Mouse (Mus musculus) kidney, embryonic 15.5 days (tissue): ENCODE measurements at regions not wholly inside any gene's neighbourhood (a gene's known extent, or its start where the extent isn't known, plus 50 kb on each side); places are given as distances from the start of the nearest gene placed in this dataset.

Experiments
- ATAC-seq: fragments of 200-750 bp; cut with Nextera tagmentation; replicated peaks from 2 replicates; pipeline ENCODE4 v1.8.0; 2017; ENCODE audit warnings: moderate TSS enrichment; ENCODE audit not compliant: low FRiP score
- H3K27ac ChIP-seq: fragments of 300-500 bp; sonication (generic); 2 replicates; pipeline ENCODE4 v1.5.1; 2015; ENCODE audit warnings: mild to moderate bottlenecking, inconsistent platforms
- H3K27me3 ChIP-seq: fragments of 300-500 bp; sonication (generic); 2 replicates; pipeline ENCODE4 v1.6.1; 2015; ENCODE audit warnings: inconsistent platforms
- H3K36me3 ChIP-seq: fragments of 300-500 bp; sonication (generic); 2 replicates; pipeline ENCODE4 v1.6.1; 2015; ENCODE audit warnings: inconsistent platforms
- H3K4me1 ChIP-seq: fragments of 300-500 bp; sonication (generic); 2 replicates; pipeline ENCODE4 v1.6.1; 2015; ENCODE audit warnings: inconsistent platforms
- H3K4me2 ChIP-seq: fragments of 300-500 bp; sonication (generic); 2 replicates; pipeline ENCODE4 v1.6.1; 2015; ENCODE audit warnings: moderate library complexity, mild to moderate bottlenecking, inconsistent platforms
- H3K4me3 ChIP-seq: fragments of 300-500 bp; sonication (generic); replicated peaks from 2 replicates; pipeline ENCODE4 v1.5.1; 2015; ENCODE audit warnings: mild to moderate bottlenecking, inconsistent platforms
- H3K9ac ChIP-seq: fragments of 300-500 bp; sonication (generic); 2 replicates; pipeline ENCODE4 v1.6.1; 2015; ENCODE audit warnings: mild to moderate bottlenecking, inconsistent platforms
- H3K9me3 ChIP-seq: fragments of 300-500 bp; sonication (generic); replicated peaks from 2 replicates; pipeline ENCODE4 v1.6.1; 2016; ENCODE audit warnings: inconsistent platforms
- WGBS: fragments of 180-500 bp; shearing (Covaris S2); methylation state at CpG from one replicate; pipeline ENCODE4 v1.1.7; 2015; ENCODE audit warnings: mixed read lengths; 5-methylcytosine and 5-hydroxymethylcytosine counted together

DNA sequence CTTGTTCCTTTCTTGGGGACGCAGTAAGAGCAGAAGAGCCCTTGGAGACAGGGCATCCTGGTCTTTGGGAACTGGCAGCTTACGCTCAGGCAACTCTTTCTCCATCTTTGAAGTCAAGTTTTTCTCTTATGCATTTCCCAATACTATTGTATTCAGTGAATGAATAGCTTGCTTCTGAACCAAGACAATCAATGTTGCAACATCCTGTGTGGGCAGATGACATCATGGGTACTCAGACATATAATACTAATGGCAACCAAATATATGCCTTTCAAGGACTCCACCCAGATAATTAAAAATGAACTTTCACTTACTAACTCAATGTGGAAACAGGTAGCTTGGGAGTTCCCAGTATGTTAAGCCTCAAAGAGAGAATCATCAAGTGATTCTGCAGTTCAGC lies 104.6 kb downstream of the Ngf start:
- 91% methylated on average over 2 of the region's 2 CpGs for WGBS
- Histone ChIP-seq H3K9me3 (no peaks in the 10 kb centered on the region), H3K4me3 (no peak overlapping the region), H3K27me3 (no peaks in the 10 kb centered on the region), H3K9ac (no peak overlapping the region), H3K27ac (no peak overlapping the region), H3K4me2 (no peak overlapping the region), H3K4me1 (no peaks in the 10 kb centered on the region), H3K36me3 (no peaks in the 10 kb centered on the region)
- no peak for ATAC-seq

GRCm38 (mm10) chr3:102576896-102577295 lies 107.2 kb downstream of the Ngf start:
- H3K9ac ChIP-seq, result no peak overlapping the region
- H3K4me3 ChIP-seq, result no peak overlapping the region
- H3K4me1 ChIP-seq, result no peaks in the 10 kb centered on the region
- H3K27me3 ChIP-seq, result no peaks in the 10 kb centered on the region
- H3K9me3 ChIP-seq, result no peaks in the 10 kb centered on the region
- ATAC-seq, result no peak
- 89% methylated on average over 2 of the region's 2 CpGs for WGBS
- H3K27ac ChIP-seq, result no peak overlapping the region
- H3K4me2 ChIP-seq, result no peak overlapping the region
- no peaks in the 10 kb centered on the region for H3K36me3 ChIP-seq

DNA sequence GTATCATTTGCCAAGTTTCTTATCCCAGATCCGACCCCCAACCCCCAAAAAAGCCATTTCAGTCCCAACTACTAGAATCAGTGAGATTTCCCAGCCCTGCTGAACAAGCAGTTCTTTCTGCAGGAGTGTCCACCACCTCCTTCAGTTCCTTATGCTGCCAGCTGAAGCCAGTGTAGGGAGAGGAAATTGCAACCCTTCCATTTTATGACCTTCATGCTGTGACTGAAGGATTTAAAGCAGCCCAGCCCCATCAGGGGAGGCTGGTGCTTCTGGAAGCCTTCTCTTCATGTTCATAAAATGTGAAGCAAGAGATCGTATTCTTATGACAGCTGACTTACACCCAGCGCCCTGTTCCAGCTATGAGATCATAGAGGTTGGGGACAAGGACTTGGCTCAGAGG lies 112.1 kb downstream of the Ngf start:
- Histone ChIP-seq H3K27me3 (no peaks in the 10 kb centered on the region), H3K4me1 (no peaks in the 10 kb centered on the region), H3K4me3 (no peak overlapping the region), H3K9me3 (no peaks in the 10 kb centered on the region), H3K4me2 (no peak overlapping the region), H3K36me3 (no peaks in the 10 kb centered on the region), H3K9ac (no peak overlapping the region), H3K27ac (no peak overlapping the region)
- no peak for ATAC-seq
- 45% methylated on average over 3 of the region's 3 CpGs for WGBS

- no peaks in the 10 kb centered on the region for H3K4me1 ChIP-seq
- no peaks in the 10 kb centered on the region for H3K36me3 ChIP-seq
- H3K4me3 ChIP-seq, result no peak overlapping the region
- no peaks in the 10 kb centered on the region for H3K9me3 ChIP-seq
- no peak overlapping the region for H3K27ac ChIP-seq
- H3K27me3 ChIP-seq, result no peaks in the 10 kb centered on the region
- H3K4me2 ChIP-seq, result no peak overlapping the region
- no peak for ATAC-seq
- no peak overlapping the region for H3K9ac ChIP-seq
- WGBS, result 79% methylated on average over 2 of the region's 2 CpGs
These were observed 115.4 kb downstream of the Ngf start for GRCm38 (mm10) chr3:102585136-102585535.

DNA sequence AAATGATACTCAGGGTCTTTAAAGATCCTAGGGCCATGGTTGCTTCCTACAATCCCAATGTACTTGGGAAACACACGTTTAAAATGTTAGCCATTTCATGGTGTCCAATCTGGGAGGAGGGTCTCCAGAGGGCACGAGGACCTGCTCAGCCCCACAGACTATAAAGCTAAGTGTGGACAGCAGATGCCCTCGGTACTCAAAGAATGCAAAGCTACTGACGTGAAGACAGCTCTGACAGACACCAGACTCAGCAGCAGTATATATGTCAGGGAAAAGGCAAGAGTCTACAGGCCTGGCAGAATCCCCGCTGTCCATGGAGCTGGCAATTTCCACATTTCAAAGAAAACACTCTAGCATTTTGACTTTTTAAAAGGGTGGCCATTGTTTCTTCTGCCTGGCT lies 116.5 kb downstream of the Ngf start:
- ATAC-seq, result no peak
- no peak overlapping the region for H3K4me2 ChIP-seq
- H3K9ac ChIP-seq, result no peak overlapping the region
- no peak overlapping the region for H3K27ac ChIP-seq
- no peaks in the 10 kb centered on the region for H3K4me1 ChIP-seq
- H3K36me3 ChIP-seq, result no peaks in the 10 kb centered on the region
- WGBS, result 55% methylated on average over 5 of the region's 5 CpGs
- H3K9me3 ChIP-seq, result no peaks in the 10 kb centered on the region
- H3K4me3 ChIP-seq, result no peak overlapping the region
- no peaks in the 10 kb centered on the region for H3K27me3 ChIP-seq

- whole genome bisulfite sequencing, result 66% methylated on average over 7 of the region's 7 CpGs
- Histone ChIP-seq H3K4me2 (no peak overlapping the region), H3K27me3 (no peaks in the 10 kb centered on the region), H3K9me3 (no peaks in the 10 kb centered on the region), H3K27ac (no peak overlapping the region), H3K36me3 (no peaks in the 10 kb centered on the region), H3K4me3 (no peak overlapping the region), H3K9ac (no peak overlapping the region), H3K4me1 (0 out of 2 replicates have a peak, but pooled peaks cover 7% of the 10 kb centered on the region)
- no peak for ATAC-seq
These were observed 122.3 kb downstream of the Ngf start for GRCm38 (mm10) chr3:102592041-102592440.

DNA sequence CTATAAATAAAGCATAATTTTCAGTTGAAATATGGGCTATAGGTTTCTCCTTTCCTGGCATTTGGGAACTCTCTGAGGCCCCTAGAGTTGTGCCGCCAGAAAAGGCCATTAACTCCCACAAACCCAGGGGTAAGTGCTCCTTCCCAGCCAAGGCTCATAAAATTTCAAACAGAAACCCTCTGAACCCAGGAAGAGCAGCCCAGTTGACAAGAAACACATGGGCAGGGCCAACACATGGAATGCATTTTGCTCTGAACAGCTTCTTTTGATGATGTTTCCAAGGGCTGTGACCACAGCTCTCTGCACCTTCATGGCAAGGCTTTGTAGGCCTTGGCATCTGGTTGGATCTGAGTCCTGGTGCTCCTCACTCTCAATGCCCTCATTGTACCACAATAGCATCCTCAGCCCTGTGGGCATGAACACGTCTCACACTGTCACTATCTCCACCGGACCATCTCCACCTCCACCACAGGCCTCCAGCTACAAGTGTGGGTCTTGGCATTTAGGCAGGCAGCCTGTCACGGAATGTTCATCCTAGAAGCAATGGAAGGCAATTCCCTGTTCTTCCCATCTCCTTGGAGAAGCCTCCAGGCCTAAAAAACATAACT lies 127.3 kb downstream of the Ngf start:
- Histone ChIP-seq H3K4me2 (no peak overlapping the region), H3K9me3 (0 out of 2 replicates have a peak, but pooled peaks cover 3% of the 10 kb centered on the region), H3K36me3 (no peaks in the 10 kb centered on the region), H3K9ac (no peak overlapping the region), H3K27me3 (no peaks in the 10 kb centered on the region), H3K4me1 (0 out of 2 replicates have a peak, but pooled peaks cover 11% of the 10 kb centered on the region), H3K4me3 (no peak overlapping the region), H3K27ac (no peak overlapping the region)
- 63% methylated on average over 4 of the region's 4 CpGs for WGBS
- ATAC-seq, result no peak

GRCm38 (mm10) chr3:102599061-102599460 lies 129.3 kb downstream of the Ngf start:
- no peaks in the 10 kb centered on the region for H3K27me3 ChIP-seq
- H3K4me2 ChIP-seq, result no peak overlapping the region
- ATAC-seq, result no peak
- H3K9ac ChIP-seq, result no peak overlapping the region
- H3K9me3 ChIP-seq, result 0 out of 2 replicates have a peak, but pooled peaks cover 3% of the 10 kb centered on the region
- H3K36me3 ChIP-seq, result no peaks in the 10 kb centered on the region
- H3K27ac ChIP-seq, result no peak overlapping the region
- WGBS, result 75% methylated on average over 7 of the region's 7 CpGs
- no peak overlapping the region for H3K4me3 ChIP-seq
- H3K4me1 ChIP-seq, result 0 out of 2 replicates have a peak, but pooled peaks cover 11% of the 10 kb centered on the region

DNA sequence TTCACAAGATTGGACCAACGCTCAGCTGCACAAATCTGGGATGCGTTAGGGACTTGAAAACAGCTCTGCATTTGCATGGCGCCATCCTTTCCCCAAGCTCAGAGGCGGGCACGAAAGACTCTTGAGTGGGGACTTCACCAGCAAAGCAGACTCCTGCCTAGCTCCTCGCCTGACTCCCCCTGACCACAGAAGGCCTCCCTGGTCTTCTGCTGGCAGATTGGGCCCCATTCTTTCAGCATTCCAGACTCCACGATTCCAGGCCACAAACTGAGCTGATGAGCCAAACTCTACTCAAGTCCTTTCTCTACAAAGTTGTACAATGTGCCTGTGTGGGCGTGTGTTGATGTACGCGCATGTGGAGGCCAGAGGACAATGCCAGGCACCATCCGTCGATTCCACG lies 131.6 kb upstream of the Tspan2 start:
- no peak overlapping the region for H3K4me3 ChIP-seq
- no peak overlapping the region for H3K9ac ChIP-seq
- no peaks in the 10 kb centered on the region for H3K36me3 ChIP-seq
- WGBS, result 93% methylated on average over 13 of the region's 13 CpGs
- no peaks in the 10 kb centered on the region for H3K27me3 ChIP-seq
- ATAC-seq, result no peak
- H3K4me2 ChIP-seq, result no peak overlapping the region
- no peak overlapping the region for H3K27ac ChIP-seq
- H3K9me3 ChIP-seq, result 0 out of 2 replicates have a peak, but pooled peaks cover 2% of the 10 kb centered on the region
- 0 out of 2 replicates have a peak, but pooled peaks cover 3% of the 10 kb centered on the region for H3K4me1 ChIP-seq

DNA sequence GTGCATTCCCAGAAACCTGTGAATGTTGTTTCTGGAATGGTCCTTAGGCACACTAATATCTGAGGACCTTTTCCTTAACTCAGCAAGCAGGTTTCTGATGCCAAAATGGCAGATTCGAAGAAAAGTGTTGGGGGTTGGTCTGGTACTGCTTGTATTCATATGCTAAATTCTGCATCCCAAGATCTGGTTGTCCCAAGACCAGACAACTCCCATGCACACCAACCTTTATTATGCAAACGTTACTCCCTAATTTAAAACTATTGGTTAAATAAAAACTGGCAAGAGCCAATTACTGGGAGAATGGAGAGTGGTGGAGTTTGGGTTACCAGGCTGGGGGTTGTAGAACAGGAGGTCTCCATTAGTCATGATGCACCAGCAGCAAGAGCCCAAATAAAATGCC lies 129.0 kb upstream of the Tspan2 start:
- H3K4me1 ChIP-seq, result 0 out of 2 replicates have a peak, but pooled peaks cover 3% of the 10 kb centered on the region
- no peak overlapping the region for H3K27ac ChIP-seq
- 82% methylated on average over 2 of the region's 2 CpGs for WGBS
- no peak overlapping the region for H3K4me3 ChIP-seq
- H3K9ac ChIP-seq, result no peak overlapping the region
- ATAC-seq, result no peak
- no peaks in the 10 kb centered on the region for H3K36me3 ChIP-seq
- H3K27me3 ChIP-seq, result no peaks in the 10 kb centered on the region
- no peaks in the 10 kb centered on the region for H3K9me3 ChIP-seq
- H3K4me2 ChIP-seq, result no peak overlapping the region

- H3K36me3 ChIP-seq, result no peaks in the 10 kb centered on the region
- H3K4me1 ChIP-seq, result 0 out of 2 replicates have a peak, but pooled peaks cover 7% of the 10 kb centered on the region
- H3K4me3 ChIP-seq, result no peak overlapping the region
- H3K4me2 ChIP-seq, result no peak overlapping the region
- H3K9ac ChIP-seq, result no peak overlapping the region
- no peak for ATAC-seq
- 30% methylated on average over 5 of the region's 5 CpGs for WGBS
- no peaks in the 10 kb centered on the region for H3K9me3 ChIP-seq
- no peak overlapping the region for H3K27ac ChIP-seq
- no peaks in the 10 kb centered on the region for H3K27me3 ChIP-seq
These were observed 123.4 kb upstream of the Tspan2 start for GRCm38 (mm10) chr3:102610970-102611369.

- Histone ChIP-seq H3K9ac (no peak overlapping the region), H3K4me2 (no peak overlapping the region), H3K36me3 (no peaks in the 10 kb centered on the region), H3K27ac (no peak overlapping the region), H3K9me3 (no peaks in the 10 kb centered on the region), H3K27me3 (no peaks in the 10 kb centered on the region), H3K4me1 (0 out of 2 replicates have a peak, but pooled peaks cover 4% of the 10 kb centered on the region), H3K4me3 (no peak overlapping the region)
- no peak for ATAC-seq
- WGBS, result 53% methylated on average over 18 of the region's 18 CpGs
These were observed 122.6 kb upstream of the Tspan2 start for GRCm38 (mm10) chr3:102611398-102612366.
